Mouse (Mus musculus) lung, embryonic 14.5 days (tissue): ENCODE data around the gene Alyref. TPM values are rescaled to one million over a fixed set of nuclear protein-coding genes. Genes with fewer than 3 reads are reported as not detected.
"Not testable (repeated sequence)": the region's sequence is repeated elsewhere in the genome, so short reads cannot be mapped to it uniquely, and the experiment has no call there.

Experiments
- ATAC-seq: fragments of 200-750 bp; cut with Nextera tagmentation; 2 replicates; pipeline ENCODE4 v1.8.0; 2017; ENCODE audit warnings: mild to moderate bottlenecking, moderate TSS enrichment, moderate library complexity; ENCODE audit not compliant: insufficient read depth
- DNase-seq: peaks from one replicate; pipeline ENCODE4 v3.0.0-alpha.2; 2015
- H3K27ac ChIP-seq: fragments of 300-500 bp; sonication (generic); 2 replicates; pipeline ENCODE4 v1.5.1; 2014; ENCODE audit warnings: low read depth, mild to moderate bottlenecking, moderate library complexity
- H3K27me3 ChIP-seq: fragments of 300-500 bp; sonication (generic); 2 replicates; pipeline ENCODE4 v1.6.1; 2014; ENCODE audit warnings: low read length, control low read depth; ENCODE audit not compliant: insufficient read depth
- H3K36me3 ChIP-seq: fragments of 300-500 bp; sonication (generic); 2 replicates; pipeline ENCODE4 v1.6.1; 2014; ENCODE audit warnings: control low read depth; ENCODE audit not compliant: insufficient read depth
- H3K4me1 ChIP-seq: fragments of 300-500 bp; sonication (generic); 2 replicates; pipeline ENCODE4 v1.6.1; 2014; ENCODE audit warnings: antibody characterized with exemption, control low read depth; ENCODE audit not compliant: insufficient read depth
- H3K4me2 ChIP-seq: fragments of 300-500 bp; sonication (generic); 2 replicates; pipeline ENCODE4 v1.6.1; 2014; ENCODE audit warnings: mild to moderate bottlenecking
- H3K4me3 ChIP-seq: fragments of 300-500 bp; sonication (generic); 2 replicates; pipeline ENCODE4 v1.5.1; 2014; ENCODE audit warnings: low read depth, low read length
- H3K9ac ChIP-seq: fragments of 300-500 bp; sonication (generic); 2 replicates; pipeline ENCODE4 v1.6.1; 2014
- H3K9me3 ChIP-seq: fragments of 300-500 bp; sonication (generic); 2 replicates; pipeline ENCODE4 v1.6.1; 2016; ENCODE audit warnings: low read depth, low read length, control low read depth
- CTCF ChIP-seq: IDR thresholded peaks from 2 replicates; pipeline ENCODE4 v1.5.1; 2016; ENCODE audit warnings: antibody characterized with exemption, low read depth
- WGBS: fragments of 180-500 bp; shearing (Covaris S2); extraction: QIAGEN DNeasy Blood & Tissue Kit; methylation state at CpG from one replicate; pipeline ENCODE4 v1.1.7; 2014; 5-methylcytosine and 5-hydroxymethylcytosine counted together
- polyA plus RNA-seq: library from polyadenylated mRNA; unstranded; fragments of >200 nt; fragmentation: Nextera tagmentation; extraction: Ambion mirVana; gene quantifications from 2 replicates; pipeline ENCODE4 v1.2.1, GENCODE M21; 2014

Gene Alyref
- polyA plus RNA-seq, 1 experiment from 2014 or later: 617 TPM

DNA sequence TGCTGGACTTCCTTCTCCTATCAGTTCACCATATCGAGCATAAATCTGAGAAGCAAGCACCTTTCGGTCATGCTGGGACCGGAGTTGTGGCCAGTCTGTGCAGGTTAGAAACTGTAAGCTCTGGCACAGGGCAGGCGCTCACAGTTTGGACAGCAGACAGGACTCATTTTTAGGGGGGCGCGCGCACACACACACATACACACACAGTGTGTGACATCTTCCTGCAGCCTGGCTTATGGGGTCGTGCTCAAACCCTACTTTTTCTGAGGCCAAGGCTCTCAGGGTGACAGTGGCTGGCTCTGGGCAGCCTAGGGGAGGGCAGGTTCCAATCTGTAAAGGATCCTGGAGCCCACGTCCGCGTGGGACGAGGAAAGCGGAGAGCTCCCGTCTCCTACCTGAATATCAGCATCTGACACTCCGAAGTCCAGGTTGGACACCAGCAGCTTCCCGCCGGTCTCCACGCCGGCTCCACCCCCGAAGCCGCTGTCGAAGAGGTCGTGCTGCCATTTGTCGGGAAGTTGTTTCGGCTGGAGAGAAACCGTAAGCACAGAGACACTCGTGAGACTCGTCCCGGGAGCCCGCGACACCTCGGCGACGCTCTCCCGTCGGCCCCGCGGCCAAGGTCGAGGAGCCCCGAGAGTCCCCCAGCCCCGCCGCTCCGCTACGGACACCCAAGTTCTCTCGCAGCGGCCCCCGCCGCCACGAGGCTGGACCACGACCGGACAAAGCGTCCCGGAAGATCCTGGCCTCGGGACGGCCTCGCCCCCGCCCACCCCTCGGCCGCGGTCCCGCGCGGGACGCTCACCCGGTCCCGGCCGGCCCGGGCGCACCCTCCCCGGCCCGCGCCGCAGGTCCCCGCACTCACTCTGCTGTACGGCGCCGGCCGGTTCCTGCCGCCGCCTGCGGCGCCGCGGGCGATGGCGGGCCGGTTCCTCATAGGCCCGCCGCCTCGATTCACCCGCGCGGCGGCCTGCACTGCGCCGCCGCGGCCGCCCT lies 627 bp downstream of the Alyref start:
- peaks cover 68% of the 10 kb centered on the region for H3K36me3 ChIP-seq
- H3K27ac ChIP-seq: peak overlapping the region; percentile 92
- no peaks in the 10 kb centered on the region for H3K9me3 ChIP-seq
- H3K9ac ChIP-seq: peak overlapping the region; percentile 100
- peak overlapping the region; percentile 99 for H3K4me3 ChIP-seq
- peaks cover 11% of the 10 kb centered on the region for H3K4me1 ChIP-seq
- DNase-seq (peak; percentile 42), ATAC-seq (peak; percentile 52; the same call in 1 of the 2 replicates)
- 4% methylated on average over 78 of the region's 99 CpGs for WGBS
- H3K4me2 ChIP-seq: peak overlapping the region; percentile 93
- no peaks in the 10 kb centered on the region for H3K27me3 ChIP-seq
- no peak for TF ChIP-seq CTCF

GRCm38 (mm10) chr11:120588531-120588930 lies 9.6 kb downstream of the Alyref start:
- Histone ChIP-seq H3K4me3 (no peak overlapping the region), H3K4me2 (no peak overlapping the region), H3K36me3 (peaks cover 93% of the 10 kb centered on the region), H3K27me3 (no peaks in the 10 kb centered on the region), H3K4me1 (no peaks in the 10 kb centered on the region), H3K9ac (no peak overlapping the region), H3K27ac (no peak overlapping the region), H3K9me3 (no peaks in the 10 kb centered on the region)
- no peak for TF ChIP-seq CTCF
- DNase-seq (no peak), ATAC-seq (no peak)
- WGBS: 92% methylated on average over 6 of the region's 6 CpGs

DNA sequence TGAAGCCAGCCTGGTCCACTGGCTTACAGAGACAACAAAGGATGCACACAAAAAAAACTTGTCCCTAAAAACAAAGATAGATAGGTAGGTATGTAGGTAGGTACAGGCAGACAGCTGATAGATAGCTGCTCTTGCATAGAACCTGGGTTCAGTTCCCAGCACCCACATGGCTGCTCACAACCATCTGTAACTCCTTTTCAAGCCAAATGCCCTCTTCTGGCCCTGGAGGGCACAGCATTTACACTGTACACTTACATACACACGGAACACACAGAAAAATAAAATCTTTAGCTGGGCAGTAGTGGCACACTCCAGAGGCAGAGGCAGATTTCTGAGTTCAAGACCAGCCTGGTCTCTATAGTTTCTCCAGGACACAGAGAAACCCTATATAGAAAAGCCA lies 14.2 kb downstream of the Alyref start:
- peaks cover 72% of the 10 kb centered on the region for H3K36me3 ChIP-seq

GRCm38 (mm10) chr11:120582982-120583293 lies 15.2 kb downstream of the Alyref start:
- not testable (repeated sequence) for DNase-seq, ATAC-seq, H3K9ac ChIP-seq, H3K27ac ChIP-seq, H3K27me3 ChIP-seq, H3K4me2 ChIP-seq, H3K9me3 ChIP-seq, H3K4me3 ChIP-seq
- peaks cover 11% of the 10 kb centered on the region for H3K4me1 ChIP-seq
- H3K36me3 ChIP-seq: peaks cover 72% of the 10 kb centered on the region
- WGBS: 92% methylated on average over 2 of the region's 2 CpGs

More for the DNA sequence above, 14.2 kb downstream of the Alyref start:
- Histone ChIP-seq H3K27me3 (no peaks in the 10 kb centered on the region), H3K4me1 (peaks cover 11% of the 10 kb centered on the region), H3K9me3 (no peaks in the 10 kb centered on the region), H3K27ac (no peak overlapping the region), H3K4me2 (no peak overlapping the region), H3K4me3 (no peak overlapping the region), H3K9ac (no peak overlapping the region)
- WGBS: 92% methylated on average over 1 of the region's 1 CpGs
- no peak for ATAC-seq
- TF ChIP-seq CTCF: no peak
- no peak for DNase-seq

GRCm38 (mm10) chr11:120582268-120582981 lies 15.7 kb downstream of the Alyref start:
- peaks cover 72% of the 10 kb centered on the region for H3K36me3 ChIP-seq
- DNase-seq (peak; percentile 65), ATAC-seq (no peak)
- H3K4me3 ChIP-seq: peak overlapping the region; percentile 94
- H3K27me3 ChIP-seq: no peaks in the 10 kb centered on the region
- H3K9me3 ChIP-seq: no peaks in the 10 kb centered on the region
- 69% methylated on average over 8 of the region's 8 CpGs for WGBS
- peak overlapping the region; percentile 95 for H3K4me2 ChIP-seq
- H3K9ac ChIP-seq: peak overlapping the region; percentile 93
- H3K4me1 ChIP-seq: peaks cover 11% of the 10 kb centered on the region
- peak; percentile 54 for TF ChIP-seq CTCF
- H3K27ac ChIP-seq: peak overlapping the region; percentile 96

DNA sequence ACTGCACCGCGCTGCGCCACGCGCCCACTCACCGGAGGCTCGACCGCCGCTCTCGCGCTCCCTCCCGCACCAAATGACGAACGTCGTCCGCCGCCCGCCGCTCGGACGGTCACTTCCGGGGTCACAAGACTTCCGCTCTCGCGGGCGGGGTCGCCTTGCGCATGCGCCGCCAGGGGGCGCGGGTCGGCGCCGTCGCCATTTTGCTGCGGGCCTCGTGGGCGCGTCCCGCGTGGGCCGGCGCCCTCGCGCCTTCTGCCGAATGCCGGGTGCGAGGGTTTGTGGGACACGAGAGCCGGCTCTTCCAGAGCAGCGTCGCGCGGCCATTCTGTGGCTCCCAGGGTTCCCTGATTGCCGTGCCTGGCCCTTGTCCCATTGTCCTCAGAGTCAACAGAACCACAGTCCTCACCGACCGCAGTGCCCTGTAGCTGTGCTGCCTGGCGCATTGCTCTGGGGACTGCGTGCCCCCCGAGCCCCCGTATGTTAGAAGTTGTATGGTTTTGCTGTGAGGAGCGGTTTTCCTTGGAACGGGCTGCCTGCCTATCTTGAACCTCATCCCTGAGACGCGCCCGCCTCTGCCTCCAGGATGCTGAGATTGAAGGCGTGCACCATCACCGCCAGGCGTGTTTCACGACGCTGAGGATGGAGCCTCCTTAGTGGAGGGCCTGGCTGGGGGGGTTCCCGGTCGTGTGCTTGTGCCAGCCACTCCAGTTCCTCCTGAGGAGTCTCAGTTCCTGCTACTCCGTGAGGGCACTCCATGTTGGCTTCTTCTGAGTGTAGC lies 16.5 kb downstream of the Alyref start, which contains the start of gene Arhgdia:
Arhgdia (minus strand) TSS at position 135 of the 778 bp plus-strand sequence.
- WGBS: 6% methylated on average over 64 of the region's 75 CpGs
- Histone ChIP-seq H3K27ac (peak within 1 kb of the TSS; percentile 96), H3K36me3 (peaks cover 72% of the 10 kb centered on the region), H3K27me3 (no peaks in the 10 kb centered on the region), H3K9me3 (no peaks in the 10 kb centered on the region), H3K9ac (peak within 1 kb of the TSS; percentile 93), H3K4me1 (peaks cover 11% of the 10 kb centered on the region), H3K4me2 (peak within 1 kb of the TSS; percentile 95), H3K4me3 (peak within 1 kb of the TSS; percentile 94)
- TF ChIP-seq CTCF: peak; percentile 28; the same call in 1 of the 2 replicates
- DNase-seq (peak; percentile 95), ATAC-seq (peak; percentile 49)
